Mouse (Mus musculus): Measurements from ENCODE around the gene AI854703. TPM values are rescaled to one million over a fixed set of nuclear protein-coding genes. Genes with fewer than 3 reads are reported as not detected.

AI854703 gene
- polyA plus RNA-seq, 1 experiment from 2014 or later = 1.1 TPM

GRCm38 (mm10) chr6:48623460-48623859 lies 3.1 kb upstream of the AI854703 start:
- Histone ChIP-seq H3K4me1 (ENCODE audit: control insufficient read depth, insufficient read depth, low read length) (no peaks in the 10 kb centered on the region), H3K27me3 (ENCODE audit: control insufficient read depth, insufficient read depth, low read length) (peaks cover 8% of the 10 kb centered on the region; the same call in 1 of the 2 replicates), H3K27ac (ENCODE audit: low read length) (no peak overlapping the region), H3K4me2 (replicated peaks; ENCODE audit: low read depth, low read length) (no peak overlapping the region), H3K9ac (replicated peaks; ENCODE audit: low read depth, low read length) (no peak overlapping the region), H3K36me3 (ENCODE audit: control insufficient read depth, insufficient read depth, low read length) (peaks cover 12% of the 10 kb centered on the region), H3K4me3 (ENCODE audit: low read depth, low read length) (no peak overlapping the region), H3K9me3 (ENCODE audit: control insufficient read depth, low read depth, low read length) (no peaks in the 10 kb centered on the region)
- WGBS = 40% methylated on average over 1 of the region's 1 CpGs
- ATAC-seq (ENCODE audit: insufficient number of reproducible peaks, insufficient read depth, low FRiP score, low read depth) = no peak

GRCm38 (mm10) chr6:48626984-48627383 lies 420 bp downstream of the AI854703 start:
- ATAC-seq (ENCODE audit: insufficient number of reproducible peaks, insufficient read depth, low FRiP score, low read depth) = no peak
- Histone ChIP-seq H3K4me3 (ENCODE audit: low read depth, low read length) (peak overlapping the region; percentile 39), H3K27me3 (ENCODE audit: control insufficient read depth, insufficient read depth, low read length) (peaks cover 21% of the 10 kb centered on the region; the same call in 1 of the 2 replicates), H3K9me3 (ENCODE audit: control insufficient read depth, low read depth, low read length) (no peaks in the 10 kb centered on the region), H3K36me3 (ENCODE audit: control insufficient read depth, insufficient read depth, low read length) (no peaks in the 10 kb centered on the region), H3K4me1 (ENCODE audit: control insufficient read depth, insufficient read depth, low read length) (0 out of 2 replicates have a peak, but pooled peaks cover 4% of the 10 kb centered on the region), H3K9ac (replicated peaks; ENCODE audit: low read depth, low read length) (peak overlapping the region; percentile 22; the same call in 1 of the 2 replicates), H3K27ac (ENCODE audit: low read length) (no peak overlapping the region), H3K4me2 (replicated peaks; ENCODE audit: low read depth, low read length) (peak overlapping the region; percentile 73)
- WGBS = 2% methylated on average over 32 of the region's 32 CpGs

DNA sequence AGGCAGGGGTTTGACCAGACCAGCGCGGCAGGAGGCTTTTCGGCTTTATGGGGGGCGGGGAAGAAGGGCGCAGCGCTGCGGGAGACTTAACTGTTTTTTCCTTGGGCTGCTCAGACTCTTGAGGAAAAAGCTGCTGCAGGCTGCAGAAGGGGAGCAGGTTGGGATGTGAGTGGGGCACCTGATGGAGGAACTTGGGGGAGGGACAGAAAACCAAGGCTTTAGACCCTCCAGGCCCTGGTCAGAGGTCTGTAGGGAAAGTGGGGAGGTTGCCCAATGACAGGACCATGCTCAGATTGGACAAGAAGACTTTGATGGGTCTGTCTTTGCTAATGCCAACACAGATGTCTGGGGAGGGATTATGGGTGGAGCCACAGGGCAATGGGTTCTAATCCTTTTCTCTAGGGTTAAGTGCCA lies 954 bp downstream of the AI854703 start:
- Histone ChIP-seq H3K27me3 (ENCODE audit: control insufficient read depth, insufficient read depth, low read length) (peaks cover 21% of the 10 kb centered on the region; the same call in 1 of the 2 replicates), H3K4me2 (replicated peaks; ENCODE audit: low read depth, low read length) (peak overlapping the region; percentile 73), H3K4me3 (ENCODE audit: low read depth, low read length) (peak overlapping the region; percentile 39), H3K27ac (ENCODE audit: low read length) (no peak overlapping the region), H3K4me1 (ENCODE audit: control insufficient read depth, insufficient read depth, low read length) (0 out of 2 replicates have a peak, but pooled peaks cover 4% of the 10 kb centered on the region), H3K9me3 (ENCODE audit: control insufficient read depth, low read depth, low read length) (no peaks in the 10 kb centered on the region), H3K36me3 (ENCODE audit: control insufficient read depth, insufficient read depth, low read length) (no peaks in the 10 kb centered on the region), H3K9ac (replicated peaks; ENCODE audit: low read depth, low read length) (no peak overlapping the region)
- no peak for ATAC-seq (ENCODE audit: insufficient number of reproducible peaks, insufficient read depth, low FRiP score, low read depth)
- WGBS = 6% methylated on average over 7 of the region's 7 CpGs

DNA sequence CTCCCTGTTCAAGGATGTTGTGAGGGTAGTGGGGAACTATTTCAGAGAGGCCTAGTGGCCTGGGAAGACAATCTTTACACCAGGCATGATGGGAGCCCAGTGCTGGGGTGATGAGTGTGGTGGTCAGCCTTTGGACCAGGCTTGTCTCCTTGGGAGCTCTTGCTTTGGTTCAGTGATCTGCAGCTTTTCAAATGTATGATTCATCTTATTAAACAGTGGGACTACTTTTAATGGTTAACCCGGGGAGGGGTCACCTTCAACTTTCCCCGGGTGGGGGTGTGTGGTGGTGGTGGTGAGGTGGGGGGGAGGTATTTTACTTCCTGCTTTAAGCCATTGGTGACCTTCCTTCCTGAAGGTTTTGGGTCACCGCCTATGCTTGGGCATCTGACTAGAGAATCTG lies 1.8 kb downstream of the AI854703 start:
- Histone ChIP-seq H3K9me3 (ENCODE audit: control insufficient read depth, low read depth, low read length) (no peaks in the 10 kb centered on the region), H3K4me3 (ENCODE audit: low read depth, low read length) (no peak overlapping the region), H3K4me1 (ENCODE audit: control insufficient read depth, insufficient read depth, low read length) (0 out of 2 replicates have a peak, but pooled peaks cover 4% of the 10 kb centered on the region), H3K9ac (replicated peaks; ENCODE audit: low read depth, low read length) (no peak overlapping the region), H3K27me3 (ENCODE audit: control insufficient read depth, insufficient read depth, low read length) (peaks cover 21% of the 10 kb centered on the region; the same call in 1 of the 2 replicates), H3K36me3 (ENCODE audit: control insufficient read depth, insufficient read depth, low read length) (no peaks in the 10 kb centered on the region), H3K4me2 (replicated peaks; ENCODE audit: low read depth, low read length) (no peak overlapping the region), H3K27ac (ENCODE audit: low read length) (no peak overlapping the region)
- WGBS = 75% methylated on average over 3 of the region's 3 CpGs
- ATAC-seq (ENCODE audit: insufficient number of reproducible peaks, insufficient read depth, low FRiP score, low read depth) = no peak

DNA sequence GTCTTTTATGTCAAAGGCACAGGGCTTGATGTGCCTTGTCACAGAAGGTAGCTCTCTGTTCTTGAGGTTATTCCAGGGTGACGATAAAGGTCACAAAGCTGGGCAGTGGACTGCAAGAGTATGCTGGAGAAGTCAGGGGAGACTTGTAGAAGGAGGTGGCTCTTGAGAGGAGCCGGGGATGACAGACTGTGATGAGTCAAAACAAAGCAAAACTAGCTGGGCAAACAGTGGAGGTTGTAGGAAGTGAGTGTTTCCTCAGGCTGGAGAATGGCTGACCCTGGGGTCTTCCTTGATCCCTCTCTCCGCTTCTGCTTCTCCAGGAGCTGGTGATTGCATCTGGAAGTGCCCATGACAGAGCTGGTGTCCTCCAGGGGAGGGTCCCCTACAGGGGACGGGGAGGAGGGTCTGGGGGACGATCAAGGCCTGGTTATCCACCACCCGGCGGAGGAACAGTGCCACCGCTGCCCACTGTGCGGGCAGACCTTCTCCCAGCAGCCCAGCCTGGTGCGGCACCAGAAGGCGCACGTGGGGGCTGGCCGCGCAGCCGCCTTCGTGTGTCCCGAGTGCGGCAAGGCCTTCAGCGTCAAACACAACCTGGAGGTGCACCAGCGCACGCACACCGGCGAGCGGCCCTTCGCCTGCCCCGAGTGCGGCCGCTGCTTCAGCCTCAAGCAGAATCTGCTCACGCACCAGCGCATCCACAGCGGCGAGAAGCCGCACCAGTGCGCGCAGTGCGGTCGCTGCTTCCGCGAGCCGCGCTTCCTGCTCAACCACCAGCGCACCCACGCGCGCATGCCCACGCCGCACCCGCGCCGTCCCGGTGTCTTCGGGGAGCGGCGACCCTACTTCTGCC lies 2.5 kb downstream of the AI854703 start:
- H3K9me3 ChIP-seq (ENCODE audit: control insufficient read depth, low read depth, low read length) = no peaks in the 10 kb centered on the region
- ATAC-seq (ENCODE audit: insufficient number of reproducible peaks, insufficient read depth, low FRiP score, low read depth) = peak; percentile 47; the same call in 1 of the 2 replicates
- H3K4me1 ChIP-seq (ENCODE audit: control insufficient read depth, insufficient read depth, low read length) = 0 out of 2 replicates have a peak, but pooled peaks cover 4% of the 10 kb centered on the region
- no peak overlapping the region for H3K27ac ChIP-seq (ENCODE audit: low read length)
- no peaks in the 10 kb centered on the region for H3K36me3 ChIP-seq (ENCODE audit: control insufficient read depth, insufficient read depth, low read length)
- H3K27me3 ChIP-seq (ENCODE audit: control insufficient read depth, insufficient read depth, low read length) = peaks cover 21% of the 10 kb centered on the region; the same call in 1 of the 2 replicates
- 8% methylated on average over 51 of the region's 54 CpGs for WGBS
- peak overlapping the region; percentile 88 for H3K4me2 ChIP-seq (replicated peaks; ENCODE audit: low read depth, low read length)
- H3K9ac ChIP-seq (replicated peaks; ENCODE audit: low read depth, low read length) = peak overlapping the region; percentile 25; the same call in 1 of the 2 replicates
- peak overlapping the region; percentile 35 for H3K4me3 ChIP-seq (ENCODE audit: low read depth, low read length)

DNA sequence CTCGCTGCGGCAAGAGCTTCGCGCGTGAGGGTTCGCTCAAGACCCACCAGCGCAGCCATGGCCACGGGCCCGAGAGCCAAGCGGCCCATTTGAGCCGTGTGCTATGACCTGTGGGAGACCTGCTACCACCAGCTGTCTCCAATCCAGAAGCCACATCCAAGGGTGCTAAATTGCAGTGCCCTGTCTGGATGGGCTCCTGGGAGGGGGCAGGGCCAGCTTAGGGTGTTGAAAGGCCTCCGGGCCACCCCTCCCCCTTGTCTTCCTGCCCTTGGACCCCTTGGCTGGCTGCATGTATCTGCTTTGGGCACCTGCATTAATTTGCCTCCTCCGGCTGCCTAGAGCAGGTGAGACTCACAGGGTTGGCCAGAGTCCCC lies 3.1 kb downstream of the AI854703 start:
- peak overlapping the region; percentile 88 for H3K4me2 ChIP-seq (replicated peaks; ENCODE audit: low read depth, low read length)

GRCm38 (mm10) chr6:48630831-48631230 lies 4.3 kb downstream of the AI854703 start:
- no peak overlapping the region for H3K9ac ChIP-seq (replicated peaks; ENCODE audit: low read depth, low read length)
- WGBS = 81% methylated on average over 8 of the region's 8 CpGs
- H3K4me3 ChIP-seq (ENCODE audit: low read depth, low read length) = no peak overlapping the region
- peaks cover 21% of the 10 kb centered on the region; the same call in 1 of the 2 replicates for H3K27me3 ChIP-seq (ENCODE audit: control insufficient read depth, insufficient read depth, low read length)
- no peak for ATAC-seq (ENCODE audit: insufficient number of reproducible peaks, insufficient read depth, low FRiP score, low read depth)
- H3K4me2 ChIP-seq (replicated peaks; ENCODE audit: low read depth, low read length) = no peak overlapping the region
- no peak overlapping the region for H3K27ac ChIP-seq (ENCODE audit: low read length)
- H3K9me3 ChIP-seq (ENCODE audit: control insufficient read depth, low read depth, low read length) = no peaks in the 10 kb centered on the region
- H3K36me3 ChIP-seq (ENCODE audit: control insufficient read depth, insufficient read depth, low read length) = no peaks in the 10 kb centered on the region
- 0 out of 2 replicates have a peak, but pooled peaks cover 4% of the 10 kb centered on the region for H3K4me1 ChIP-seq (ENCODE audit: control insufficient read depth, insufficient read depth, low read length)

More for the DNA sequence above, 3.1 kb downstream of the AI854703 start:
- Histone ChIP-seq H3K4me3 (ENCODE audit: low read depth, low read length) (peak overlapping the region; percentile 35), H3K9me3 (ENCODE audit: control insufficient read depth, low read depth, low read length) (no peaks in the 10 kb centered on the region), H3K36me3 (ENCODE audit: control insufficient read depth, insufficient read depth, low read length) (no peaks in the 10 kb centered on the region), H3K4me1 (ENCODE audit: control insufficient read depth, insufficient read depth, low read length) (0 out of 2 replicates have a peak, but pooled peaks cover 4% of the 10 kb centered on the region), H3K27ac (ENCODE audit: low read length) (no peak overlapping the region), H3K9ac (replicated peaks; ENCODE audit: low read depth, low read length) (peak overlapping the region; percentile 25; the same call in 1 of the 2 replicates), H3K27me3 (ENCODE audit: control insufficient read depth, insufficient read depth, low read length) (peaks cover 21% of the 10 kb centered on the region; the same call in 1 of the 2 replicates)
- ATAC-seq (ENCODE audit: insufficient number of reproducible peaks, insufficient read depth, low FRiP score, low read depth) = 0 out of 2 replicates have a peak, but pooled peaks have one; percentile 15
- 16% methylated on average over 13 of the region's 13 CpGs for WGBS

- H3K27ac ChIP-seq (ENCODE audit: low read length) = no peak overlapping the region
- H3K4me1 ChIP-seq (ENCODE audit: control insufficient read depth, insufficient read depth, low read length) = no peaks in the 10 kb centered on the region
- no peaks in the 10 kb centered on the region for H3K9me3 ChIP-seq (ENCODE audit: control insufficient read depth, low read depth, low read length)
- no peak overlapping the region for H3K4me3 ChIP-seq (ENCODE audit: low read depth, low read length)
- ATAC-seq (ENCODE audit: insufficient number of reproducible peaks, insufficient read depth, low FRiP score, low read depth) = no peak
- no peaks in the 10 kb centered on the region for H3K27me3 ChIP-seq (ENCODE audit: control insufficient read depth, insufficient read depth, low read length)
- H3K36me3 ChIP-seq (ENCODE audit: control insufficient read depth, insufficient read depth, low read length) = no peaks in the 10 kb centered on the region
- H3K9ac ChIP-seq (replicated peaks; ENCODE audit: low read depth, low read length) = no peak overlapping the region
- 82% methylated on average over 2 of the region's 2 CpGs for WGBS
- no peak overlapping the region for H3K4me2 ChIP-seq (replicated peaks; ENCODE audit: low read depth, low read length)
Observed at GRCm38 (mm10) chr6:48635105-48635504, 8.5 kb downstream of the AI854703 start.

Measured in stomach, embryonic 14.5 days (tissue).